ENCODE assay signal across 24 mouse cellular contexts in the genomic region with DNA sequence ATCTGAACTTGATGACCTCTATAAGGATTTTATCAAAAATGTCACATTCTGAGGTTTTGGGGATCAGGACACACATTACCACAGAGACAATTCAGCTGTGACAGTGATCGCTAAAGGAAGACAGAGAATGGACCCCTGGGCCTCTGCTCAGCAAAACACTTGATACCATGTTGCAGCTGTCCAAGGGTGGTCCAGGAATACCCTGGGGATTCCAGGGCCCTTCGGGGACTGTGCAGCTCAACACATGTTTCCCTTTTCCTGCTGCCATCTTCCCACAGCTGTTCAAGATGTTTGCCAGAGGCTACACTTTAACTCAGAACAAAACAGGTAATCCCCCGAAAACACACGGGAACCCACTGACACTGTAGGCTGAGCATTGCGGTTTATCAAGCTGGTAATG.
DNase-seq lines count a peak whose midpoint lies in the region; ATAC-seq and TF ChIP-seq lines count a peak whose summit lies in the region.
"Had no signal": no experiment of that assay in that cellular context is flagged by ENCODE, and none has a peak within 500 bp of the region (broad histone marks: within the 10 kb centered on the region; RNA-seq: fewer than 3 reads in every experiment).

No protein-coding gene starts in this region.

- H3K27me3 ChIP-seq in CH12.LX (replicated peaks): no peaks in the 10 kb centered on the region
- H3K27me3 ChIP-seq in myocyte (ENCODE audit: control insufficient read depth, insufficient read depth, insufficient read length): peaks cover 40% of the 10 kb centered on the region
- no peaks in the 10 kb centered on the region for H3K27me3 ChIP-seq in forebrain, embryonic 15.5 days
- H3K27me3 ChIP-seq: embryonic facial prominence, embryonic 13.5 days; embryonic facial prominence, embryonic 15.5 days; forebrain, embryonic 12.5 days had no signal

- no peak for TF ChIP-seq RAD21 in CH12.LX (IDR thresholded peaks at IDR 0.05; ENCODE audit: low read depth, low read length)

- no peak for ATAC-seq in activated CD4-positive, CD25-positive, alpha-beta regulatory T cell, adult 4 months
- ATAC-seq in forebrain, embryonic 15.5 days (replicated peaks): no peak
- ATAC-seq: CD4-positive, CD25-positive, alpha-beta regulatory T cell, adult 4 months; forebrain, embryonic 14.5 days; forebrain, postnatal 0 days had no signal

- no peak overlapping the region for H3K4me3 ChIP-seq in CH12.LX (replicated peaks in 1 of 3; ENCODE audit: low read depth in 2 of 3, low read length in 2 of 3, poor library complexity in 1 of 3)
- H3K4me3 ChIP-seq in myocyte: no peak overlapping the region
- H3K4me3 ChIP-seq in forebrain, embryonic 15.5 days: no peak overlapping the region
- H3K4me3 ChIP-seq: embryonic facial prominence, embryonic 13.5 days; embryonic facial prominence, embryonic 15.5 days; erythroblast, embryonic 14.5 days; forebrain, embryonic 10.5 days; forebrain, embryonic 12.5 days had no signal

- peaks cover 42 to 77% of the 10 kb centered on the region in 2 experiments for H3K4me1 ChIP-seq in CH12.LX (ENCODE audit: control insufficient read depth in 1 of 2, insufficient read depth in 2 of 2)
- no peaks in the 10 kb centered on the region for H3K4me1 ChIP-seq in forebrain, embryonic 15.5 days
- H3K4me1 ChIP-seq: forebrain, embryonic 12.5 days had no signal

- no peaks in the 10 kb centered on the region for H3K9me3 ChIP-seq in CH12.LX (replicated peaks; ENCODE audit: low read length)
- no peaks in the 10 kb centered on the region for H3K9me3 ChIP-seq in forebrain, embryonic 15.5 days
- H3K9me3 ChIP-seq: embryonic facial prominence, embryonic 13.5 days; embryonic facial prominence, embryonic 15.5 days; forebrain, embryonic 10.5 days; forebrain, embryonic 12.5 days had no signal

- TF ChIP-seq POLR2A in CH12.LX (IDR thresholded peaks at IDR 0.05; ENCODE audit: low read depth, low read length) (no peak), myocyte (IDR thresholded peaks at IDR 0.05; ENCODE audit: insufficient read length, low read depth) (no peak)

- H3K4me2 ChIP-seq in CH12.LX (ENCODE audit: insufficient read depth, low read depth, poor library complexity, severe bottlenecking): no peak overlapping the region
- no peak overlapping the region for H3K4me2 ChIP-seq in myocyte (ENCODE audit: low read depth)
- no peak overlapping the region for H3K4me2 ChIP-seq in forebrain, embryonic 15.5 days (replicated peaks)
- H3K4me2 ChIP-seq: embryonic facial prominence, embryonic 13.5 days; embryonic facial prominence, embryonic 15.5 days; forebrain, embryonic 12.5 days had no signal

- no peak overlapping the region for H3ac ChIP-seq in myocyte (ENCODE audit: control insufficient read depth, insufficient read length)

- dilution Hi-C loops in CH12.LX (cut with MboI; ENCODE audit: extremely low pct_ligation_motif_present, extremely low pct_unique_long_range_greater_than_20kb, low sequenced_read_pairs): no loop called here

- no peak overlapping the region for H3K9ac ChIP-seq in CH12.LX (ENCODE audit: insufficient read depth, low read depth)
- H3K9ac ChIP-seq in forebrain, embryonic 15.5 days (replicated peaks): no peak overlapping the region
- H3K9ac ChIP-seq: embryonic facial prominence, embryonic 13.5 days; embryonic facial prominence, embryonic 15.5 days; forebrain, embryonic 12.5 days; forebrain, postnatal 0 days had no signal

- no peak overlapping the region for H3K27ac ChIP-seq in CH12.LX (ENCODE audit: insufficient read depth, low read depth)
- no peak overlapping the region for H3K27ac ChIP-seq in forebrain, embryonic 15.5 days (replicated peaks)
- H3K27ac ChIP-seq: embryonic facial prominence, embryonic 13.5 days; embryonic facial prominence, embryonic 15.5 days; forebrain, embryonic 10.5 days; forebrain, embryonic 12.5 days had no signal

- H3K79me2 ChIP-seq in CH12.LX (replicated peaks; ENCODE audit: control insufficient read depth, extremely low read depth, insufficient read depth, poor library complexity, severe bottlenecking): no peaks in the 10 kb centered on the region
- H3K79me2 ChIP-seq in myocyte (ENCODE audit: control insufficient read depth, insufficient read depth): no peaks in the 10 kb centered on the region

- TF ChIP-seq EP300 in CH12.LX (IDR thresholded peaks at IDR 0.05; ENCODE audit: low read length): peak; percentile 70; the same call in 1 of the 2 replicates

- no peak for TF ChIP-seq CTCF in CH12.LX (conservative IDR thresholded peaks at IDR 0.05 in 1 of 2, IDR thresholded peaks at IDR 0.05 in 1 of 2; ENCODE audit: low read depth in 2 of 2, low read length in 2 of 2)

- in situ Hi-C loops in CH12.LX (cut with MboI; ENCODE audit: low pct_ligation_motif_present, low pct_unique_long_range_greater_than_20kb, low sequenced_read_pairs): no loop called here

- H3K36me3 ChIP-seq in CH12.LX (replicated peaks in 1 of 2; ENCODE audit: control insufficient read depth in 1 of 2, insufficient read depth in 1 of 2, low read length in 1 of 2) (no peaks in the 10 kb centered on the region), myocyte (ENCODE audit: control insufficient read depth, insufficient read depth) (no peaks in the 10 kb centered on the region)
- H3K36me3 ChIP-seq in forebrain, embryonic 15.5 days: no peaks in the 10 kb centered on the region
- H3K36me3 ChIP-seq: embryonic facial prominence, embryonic 13.5 days; embryonic facial prominence, embryonic 15.5 days; forebrain, embryonic 10.5 days; forebrain, embryonic 12.5 days had no signal

- peak; percentile 45 to 51 for DNase-seq in B cell, adult 2 months
- peak; percentile 59 for DNase-seq in CH12.LX (ENCODE audit: extremely low read depth)
- no peak for DNase-seq in frontal cortex, postnatal 25 days (ENCODE audit: low spot score in 2 of 2)
- DNase-seq: adrenal gland, adult 8-10 months; adrenal gland, postnatal 14 days; adrenal gland, postnatal 36 days; cerebellum, adult 11 months; cerebellum, adult 18-20 months; cerebellum, adult 8-10 months; cerebellum, adult 9-11 months; cerebellum, postnatal 14 days; cerebellum, postnatal 36 days; embryo, embryonic 11 days; forebrain, postnatal 0 days had no signal

- WGBS in forebrain, embryonic 15.5 days: 91% methylated on average over 5 of the region's 5 CpGs

TF ChIP-seq in CH12.LX, 34 proteins besides CTCF, POLR2A, EP300 and RAD21 (continues in another document):
- no peak for TF ChIP-seq MAZ (IDR thresholded peaks at IDR 0.05; ENCODE audit: low read depth, low read length)
- TF ChIP-seq HCFC1 (IDR thresholded peaks at IDR 0.05; ENCODE audit: low read depth, low read length): no peak
- no peak for TF ChIP-seq ZC3H11A (IDR thresholded peaks at IDR 0.05; ENCODE audit: low read depth, low read length)
- TF ChIP-seq SIN3A (IDR thresholded peaks at IDR 0.05; ENCODE audit: low read length): no peak
- TF ChIP-seq JUND (conservative IDR thresholded peaks at IDR 0.05; ENCODE audit: low read depth, low read length): no peak
- no peak for TF ChIP-seq JUN (IDR thresholded peaks at IDR 0.05; ENCODE audit: insufficient read depth, low read depth, low read length)
- TF ChIP-seq MYC (IDR thresholded peaks at IDR 0.05; ENCODE audit: low read depth, low read length): no peak
- TF ChIP-seq MXI1 (IDR thresholded peaks at IDR 0.05; ENCODE audit: low read depth, low read length): no peak
- peak; percentile 90 for TF ChIP-seq TCF12 (IDR thresholded peaks at IDR 0.05; ENCODE audit: low read depth, low read length)
- peak; percentile 94 for TF ChIP-seq ETS1 (conservative IDR thresholded peaks at IDR 0.05; ENCODE audit: low read depth, low read length)
- TF ChIP-seq CHD1 (IDR thresholded peaks at IDR 0.05; ENCODE audit: low read depth, low read length): no peak
- TF ChIP-seq USF1 (IDR thresholded peaks at IDR 0.05; ENCODE audit: low read depth, low read length): no peak
- TF ChIP-seq POLR2AphosphoS2 (IDR thresholded peaks at IDR 0.05; ENCODE audit: low read depth, low read length): no peak
- TF ChIP-seq ZNF384 (IDR thresholded peaks at IDR 0.05; ENCODE audit: low read depth, low read length): no peak
- TF ChIP-seq MAFK (IDR thresholded peaks at IDR 0.05; ENCODE audit: insufficient replicate concordance, low read length): no peak
- no peak for TF ChIP-seq ZMIZ1 (IDR thresholded peaks at IDR 0.05; ENCODE audit: low read depth, low read length)
- no peak for TF ChIP-seq UBTF (IDR thresholded peaks at IDR 0.05; ENCODE audit: low read depth, low read length)
- TF ChIP-seq BHLHE40 (IDR thresholded peaks at IDR 0.05; ENCODE audit: low read depth, low read length): peak; percentile 56; the same call in 1 of the 2 replicates

TF ChIP-seq in myocyte, 11 proteins besides CTCF, POLR2A, EP300 and RAD21:
- no peak for TF ChIP-seq SRF (IDR thresholded peaks at IDR 0.05; ENCODE audit: control insufficient read depth, insufficient read length, low read depth)
- TF ChIP-seq REST (IDR thresholded peaks at IDR 0.05; ENCODE audit: insufficient read depth, insufficient read length): no peak
- no peak for TF ChIP-seq MAX (IDR thresholded peaks at IDR 0.05; ENCODE audit: low read depth)
- TF ChIP-seq MYOD1 (IDR thresholded peaks at IDR 0.05; ENCODE audit: control insufficient read depth in 1 of 3, insufficient read length in 2 of 3, low read depth in 2 of 3): peak in 2 of 3 experiments; percentile 39 to 60
- no peak for TF ChIP-seq POLR2AphosphoS2 (IDR thresholded peaks at IDR 0.05; ENCODE audit: insufficient read length, low read depth)
- TF ChIP-seq MYOG (IDR thresholded peaks at IDR 0.05; ENCODE audit: control insufficient read depth in 1 of 3, insufficient read depth in 1 of 3, insufficient read length in 2 of 3, low read depth in 2 of 3): peak in 2 of 3 experiments; percentile 37 to 54

Comparison
In these comparisons a context has a peak if more than half of its experiments do, and no peak if none do; other contexts are left out.
1. DNase-seq: peak in B cell, adult 2 months (2 of 2) and CH12.LX (single experiment); none in frontal cortex, postnatal 25 days (0 of 2).